Mouse (Mus musculus): Measurements from ENCODE around the gene Sidt2. TPM values are rescaled to one million over a fixed set of nuclear protein-coding genes. Genes with fewer than 3 reads are reported as not detected.

Gene Sidt2
- polyA plus RNA-seq, 1 experiment from 2014 or later, result 66.1 TPM

DNA sequence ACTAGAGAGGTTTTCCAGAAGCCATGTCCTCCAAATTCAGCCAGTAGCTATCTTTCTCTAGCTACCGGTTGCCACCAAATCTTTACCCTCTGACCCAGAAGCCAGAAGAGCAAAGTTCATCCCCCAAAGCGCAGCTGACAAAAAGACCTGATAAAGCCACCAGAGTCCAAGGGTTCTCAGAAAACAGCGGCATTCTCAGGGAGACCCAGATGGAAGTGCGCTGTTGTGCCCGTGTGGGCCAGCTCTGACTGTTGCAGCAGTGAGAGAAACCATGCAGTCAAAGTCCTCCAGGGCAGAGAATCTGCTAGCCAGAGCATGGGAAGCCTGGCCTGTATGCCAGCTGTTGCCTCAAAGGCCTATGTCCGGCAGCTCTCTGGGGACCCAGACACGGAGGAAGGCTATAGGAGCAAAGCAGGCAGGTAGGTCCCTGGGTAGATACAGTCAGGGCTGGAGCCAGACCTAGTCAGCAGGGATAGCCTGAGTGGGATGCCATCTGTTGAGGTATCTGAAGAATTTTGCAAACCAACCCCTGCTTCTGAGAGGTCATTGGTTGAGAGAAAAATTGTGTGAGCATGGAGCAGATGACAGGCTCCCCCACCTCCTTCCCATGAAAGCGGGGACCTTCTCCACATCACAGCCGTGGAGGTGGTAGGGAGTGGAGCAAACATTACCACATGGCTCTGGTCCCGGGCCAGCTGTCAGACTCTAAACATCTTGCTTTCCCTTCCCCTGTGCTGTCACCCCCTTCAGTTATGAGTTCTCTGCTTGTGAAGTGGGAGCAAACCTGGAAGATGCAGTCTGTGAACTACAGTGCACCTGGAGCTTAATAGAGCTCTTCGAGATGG is 22.3 kb downstream of the Sidt2 start:
- no peaks in the 10 kb centered on the region for H3K27me3 ChIP-seq
- no peak for ATAC-seq (ENCODE audit: insufficient number of reproducible peaks, low FRiP score, low TSS enrichment, low read depth)
- H3K4me2 ChIP-seq, result no peak overlapping the region
- H3K27ac ChIP-seq, result 0 out of 2 replicates have a peak overlapping the region, but pooled peaks have one; percentile 11
- peaks cover 34% of the 10 kb centered on the region for H3K36me3 ChIP-seq
- 60% methylated on average over 11 of the region's 11 CpGs for WGBS
- H3K4me1 ChIP-seq, result peaks cover 18% of the 10 kb centered on the region
- H3K9ac ChIP-seq, result no peak overlapping the region
- no peak overlapping the region for H3K4me3 ChIP-seq
- no peaks in the 10 kb centered on the region for H3K9me3 ChIP-seq

- Histone ChIP-seq H3K4me1 (peaks cover 18% of the 10 kb centered on the region), H3K4me3 (no peak overlapping the region), H3K4me2 (no peak overlapping the region), H3K36me3 (peaks cover 41% of the 10 kb centered on the region), H3K27ac (no peak overlapping the region; the same call in 1 of the 2 replicates), H3K9ac (no peak overlapping the region), H3K27me3 (no peaks in the 10 kb centered on the region), H3K9me3 (no peaks in the 10 kb centered on the region)
- no peak for ATAC-seq (ENCODE audit: insufficient number of reproducible peaks, low FRiP score, low TSS enrichment, low read depth)
- WGBS, result 75% methylated on average over 1 of the region's 1 CpGs
These were observed 23.1 kb downstream of the Sidt2 start for GRCm38 (mm10) chr9:45931958-45932357.

- no peak overlapping the region for H3K4me3 ChIP-seq
- no peaks in the 10 kb centered on the region for H3K9me3 ChIP-seq
- H3K4me2 ChIP-seq, result no peak overlapping the region
- no peak for ATAC-seq (ENCODE audit: insufficient number of reproducible peaks, low FRiP score, low TSS enrichment, low read depth)
- H3K4me1 ChIP-seq, result peaks cover 9% of the 10 kb centered on the region; the same call in 1 of the 2 replicates
- 89% methylated on average over 5 of the region's 5 CpGs for whole genome bisulfite sequencing
- H3K36me3 ChIP-seq, result peaks cover 61% of the 10 kb centered on the region
- H3K9ac ChIP-seq, result no peak overlapping the region
- no peaks in the 10 kb centered on the region for H3K27me3 ChIP-seq
- no peak overlapping the region for H3K27ac ChIP-seq
These were observed 25.8 kb downstream of the Sidt2 start for GRCm38 (mm10) chr9:45929285-45929684.

GRCm38 (mm10) chr9:45919895-45920294 is 35.2 kb downstream of the Sidt2 start:
- H3K27me3 ChIP-seq, result no peaks in the 10 kb centered on the region
- H3K9me3 ChIP-seq, result no peaks in the 10 kb centered on the region
- ATAC-seq (ENCODE audit: insufficient number of reproducible peaks, low FRiP score, low TSS enrichment, low read depth), result no peak
- H3K36me3 ChIP-seq, result peaks cover 87% of the 10 kb centered on the region
- H3K4me2 ChIP-seq, result no peak overlapping the region
- WGBS, result 50% methylated on average over 1 of the region's 1 CpGs
- 0 out of 2 replicates have a peak, but pooled peaks cover 2% of the 10 kb centered on the region for H3K4me1 ChIP-seq
- H3K9ac ChIP-seq, result no peak overlapping the region
- no peak overlapping the region for H3K4me3 ChIP-seq
- no peak overlapping the region for H3K27ac ChIP-seq

DNA sequence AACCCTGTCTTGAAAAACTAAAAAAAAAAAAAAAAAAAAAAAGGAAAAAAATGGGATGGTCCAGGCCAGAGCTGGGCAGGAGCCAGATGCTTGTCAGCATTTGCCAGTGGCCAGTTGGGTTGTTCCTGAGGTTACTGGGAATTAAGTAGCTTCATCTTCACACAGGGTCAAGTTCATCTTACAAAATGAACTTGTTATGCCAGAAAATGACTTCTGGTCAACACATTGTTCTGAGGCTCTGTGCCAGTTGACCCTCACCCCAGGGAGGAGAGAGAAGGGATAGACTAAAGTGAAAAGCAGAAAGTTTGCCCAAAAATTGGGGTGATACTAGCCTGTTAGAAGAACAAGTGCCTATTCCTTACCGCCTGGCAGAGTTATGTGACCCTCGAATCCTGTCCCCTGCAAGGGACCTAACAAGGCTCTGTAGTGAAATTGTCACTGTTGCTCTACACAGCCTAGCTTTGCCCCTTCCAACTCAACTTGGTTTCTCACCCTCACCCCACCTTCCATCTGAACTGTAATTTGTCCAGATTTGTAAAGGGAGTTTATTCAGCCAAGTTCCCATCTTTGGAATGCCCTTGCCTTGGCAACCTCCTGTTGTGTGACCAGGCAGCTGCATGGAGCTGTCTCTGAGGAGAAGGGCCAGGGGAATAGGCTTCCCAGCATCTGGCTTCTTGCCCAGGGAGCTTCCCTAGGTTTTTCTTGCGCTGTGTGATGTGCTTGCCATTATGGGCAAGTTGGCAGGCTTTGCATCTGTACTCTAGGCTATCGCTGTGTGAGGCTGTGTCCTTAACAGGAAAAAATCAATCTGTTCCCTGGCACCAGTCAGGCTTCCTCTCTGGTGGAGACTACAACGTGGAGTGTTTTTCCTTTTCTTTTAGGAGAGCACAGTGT is 37.8 kb downstream of the Sidt2 start:
- no peak overlapping the region for H3K4me2 ChIP-seq
- H3K36me3 ChIP-seq, result peaks cover 94% of the 10 kb centered on the region
- 79% methylated on average over 5 of the region's 5 CpGs for WGBS
- 0 out of 2 replicates have a peak, but pooled peaks cover 2% of the 10 kb centered on the region for H3K4me1 ChIP-seq
- no peak for ATAC-seq (ENCODE audit: insufficient number of reproducible peaks, low FRiP score, low TSS enrichment, low read depth)
- H3K9me3 ChIP-seq, result no peaks in the 10 kb centered on the region
- H3K4me3 ChIP-seq, result no peak overlapping the region
- H3K27ac ChIP-seq, result no peak overlapping the region
- H3K9ac ChIP-seq, result no peak overlapping the region
- H3K27me3 ChIP-seq, result no peaks in the 10 kb centered on the region

GRCm38 (mm10) chr9:45915659-45916058 is 39.4 kb downstream of the Sidt2 start:
- Histone ChIP-seq H3K27ac (no peak overlapping the region), H3K9me3 (no peaks in the 10 kb centered on the region), H3K4me1 (0 out of 2 replicates have a peak, but pooled peaks cover 2% of the 10 kb centered on the region), H3K36me3 (peaks cover 96% of the 10 kb centered on the region), H3K9ac (no peak overlapping the region), H3K4me2 (no peak overlapping the region), H3K4me3 (no peak overlapping the region), H3K27me3 (no peaks in the 10 kb centered on the region)
- ATAC-seq (ENCODE audit: insufficient number of reproducible peaks, low FRiP score, low TSS enrichment, low read depth), result no peak
- WGBS, result 95% methylated on average over 2 of the region's 2 CpGs

DNA sequence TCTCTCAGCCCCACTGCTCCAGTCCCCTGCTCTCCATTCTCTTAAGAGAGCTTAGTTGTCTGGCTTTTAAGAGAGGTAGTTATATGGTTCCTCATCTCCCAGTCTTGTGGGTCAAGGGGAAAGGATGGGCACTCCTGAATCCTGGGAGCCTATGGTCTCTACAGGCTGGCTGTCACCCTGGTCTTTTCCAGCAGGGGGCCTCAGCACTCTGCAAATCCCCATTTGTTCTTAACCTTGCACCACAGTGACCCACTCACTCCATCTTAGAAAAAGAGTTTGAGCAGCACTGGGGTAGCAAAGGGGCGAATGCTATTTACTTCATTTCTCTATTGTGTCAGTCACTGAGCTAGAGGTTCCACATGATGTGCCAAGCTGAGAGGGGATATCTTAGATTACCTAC is 43.4 kb downstream of the Sidt2 start:
- Histone ChIP-seq H3K27me3 (no peaks in the 10 kb centered on the region), H3K4me3 (no peak overlapping the region), H3K36me3 (peaks cover 79% of the 10 kb centered on the region), H3K9me3 (no peaks in the 10 kb centered on the region), H3K9ac (no peak overlapping the region), H3K4me1 (peaks cover 9% of the 10 kb centered on the region), H3K4me2 (no peak overlapping the region), H3K27ac (no peak overlapping the region)
- no peak for ATAC-seq (ENCODE audit: insufficient number of reproducible peaks, low FRiP score, low TSS enrichment, low read depth)
- 76% methylated on average over 1 of the region's 1 CpGs for WGBS

DNA sequence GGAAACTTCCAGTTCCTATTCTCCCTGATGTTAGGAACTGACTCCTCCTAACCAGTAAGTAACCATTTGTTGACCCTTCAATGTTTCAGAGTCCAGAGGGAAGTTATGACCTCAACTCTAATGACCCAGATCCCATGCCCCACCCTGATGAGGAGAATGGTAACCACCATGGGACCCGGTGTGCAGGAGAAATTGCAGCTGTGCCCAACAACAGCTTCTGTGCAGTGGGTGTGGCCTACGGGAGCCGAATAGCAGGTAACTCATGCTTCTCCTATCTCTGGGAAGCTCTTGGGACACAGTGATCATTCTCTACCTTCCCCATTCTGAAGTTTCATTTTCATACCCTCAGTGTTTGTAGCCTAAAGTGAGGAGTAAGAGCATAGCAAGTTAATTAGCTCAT is 44.1 kb downstream of the Sidt2 start:
- H3K36me3 ChIP-seq, result peaks cover 73% of the 10 kb centered on the region
- H3K4me3 ChIP-seq, result no peak overlapping the region
- H3K4me1 ChIP-seq, result peaks cover 9% of the 10 kb centered on the region
- no peak overlapping the region for H3K4me2 ChIP-seq
- H3K27ac ChIP-seq, result no peak overlapping the region
- H3K9ac ChIP-seq, result no peak overlapping the region
- no peaks in the 10 kb centered on the region for H3K27me3 ChIP-seq
- WGBS, result 85% methylated on average over 3 of the region's 3 CpGs
- ATAC-seq (ENCODE audit: insufficient number of reproducible peaks, low FRiP score, low TSS enrichment, low read depth), result no peak
- no peaks in the 10 kb centered on the region for H3K9me3 ChIP-seq

- Histone ChIP-seq H3K27me3 (no peaks in the 10 kb centered on the region), H3K4me1 (peaks cover 21% of the 10 kb centered on the region), H3K27ac (peak overlapping the region; percentile 95), H3K4me3 (peak overlapping the region; percentile 83), H3K4me2 (peak overlapping the region; percentile 75), H3K9ac (peak overlapping the region; percentile 90), H3K9me3 (no peaks in the 10 kb centered on the region), H3K36me3 (peaks cover 40% of the 10 kb centered on the region)
- ATAC-seq (ENCODE audit: insufficient number of reproducible peaks, low FRiP score, low TSS enrichment, low read depth), result peak; percentile 7; the same call in 1 of the 2 replicates
- WGBS, result 2% methylated on average over 19 of the region's 19 CpGs
These were observed 48.0 kb downstream of the Sidt2 start for GRCm38 (mm10) chr9:45907078-45907428.

GRCm38 (mm10) chr9:45906355-45907077 is 48.5 kb downstream of the Sidt2 start, which contains the start of the genes Pcsk7 and Rnf214:
Gene Pcsk7 (plus strand): TSS chr9:45906497.
Gene Rnf214 (minus strand): TSS chr9:45906911.
- Histone ChIP-seq H3K27me3 (no peaks in the 10 kb centered on the region), H3K9me3 (no peaks in the 10 kb centered on the region), H3K9ac (peak within 1 kb of the TSS; percentile 90), H3K27ac (peak within 1 kb of the TSS; percentile 95), H3K4me2 (peak within 1 kb of the TSS; percentile 75), H3K4me3 (peak within 1 kb of the TSS; percentile 83), H3K4me1 (peaks cover 21% of the 10 kb centered on the region), H3K36me3 (peaks cover 40% of the 10 kb centered on the region)
- ATAC-seq (ENCODE audit: insufficient number of reproducible peaks, low FRiP score, low TSS enrichment, low read depth), result peak; percentile 87
- WGBS, result under 1% methylated on average over 69 of the region's 80 CpGs

GRCm38 (mm10) chr9:45905811-45906237 is 49.2 kb downstream of the Sidt2 start:
- H3K9me3 ChIP-seq, result no peaks in the 10 kb centered on the region
- H3K27me3 ChIP-seq, result no peaks in the 10 kb centered on the region
- peak overlapping the region; percentile 90 for H3K9ac ChIP-seq
- H3K4me3 ChIP-seq, result peak overlapping the region; percentile 83
- peak overlapping the region; percentile 75 for H3K4me2 ChIP-seq
- peaks cover 21% of the 10 kb centered on the region for H3K4me1 ChIP-seq
- peak overlapping the region; percentile 95 for H3K27ac ChIP-seq
- ATAC-seq (ENCODE audit: insufficient number of reproducible peaks, low FRiP score, low TSS enrichment, low read depth), result peak; percentile 42
- WGBS, result under 1% methylated on average over 20 of the region's 27 CpGs
- peaks cover 34% of the 10 kb centered on the region for H3K36me3 ChIP-seq

All from limb, embryonic 15.5 days (tissue).